Mouse (Mus musculus) heart, embryonic 11.5 days (tissue): ENCODE data around the gene Gm2012. TPM values are rescaled to one million over a fixed set of nuclear protein-coding genes. Genes with fewer than 3 reads are reported as not detected.
"Not testable (repeated sequence)": the region's sequence is repeated elsewhere in the genome, so short reads cannot be mapped to it uniquely, and the experiment has no call there.

ENCODE experiments used
- ATAC-seq: fragments of 200-750 bp; cut with Nextera tagmentation; replicated peaks from 2 replicates; pipeline ENCODE4 v1.8.0; 2017; ENCODE audit warnings: moderate library complexity; ENCODE audit not compliant: insufficient number of reproducible peaks, low FRiP score, low TSS enrichment
- H3K27ac ChIP-seq: fragments of 300-500 bp; sonication (generic); 2 replicates; pipeline ENCODE4 v1.5.1; 2014; ENCODE audit warnings: mild to moderate bottlenecking, low read depth, low read length
- H3K27me3 ChIP-seq: fragments of 300-500 bp; sonication (generic); 2 replicates; pipeline ENCODE4 v1.6.1; 2014; ENCODE audit warnings: mild to moderate bottlenecking, low read length, mixed read lengths; ENCODE audit not compliant: control insufficient read depth, insufficient read depth
- H3K36me3 ChIP-seq: fragments of 300-500 bp; sonication (generic); 2 replicates; pipeline ENCODE4 v1.6.1; 2014; ENCODE audit warnings: mild to moderate bottlenecking, low read length, moderate library complexity, mixed read lengths; ENCODE audit not compliant: control insufficient read depth, insufficient read depth
- H3K4me1 ChIP-seq: fragments of 300-500 bp; sonication (generic); 2 replicates; pipeline ENCODE4 v1.6.1; 2014; ENCODE audit warnings: low read length; ENCODE audit not compliant: control insufficient read depth, insufficient read depth
- H3K4me2 ChIP-seq: fragments of 300-500 bp; sonication (generic); 2 replicates; pipeline ENCODE4 v1.6.1; 2014; ENCODE audit warnings: mild to moderate bottlenecking, moderate library complexity
- H3K4me3 ChIP-seq: fragments of 300-500 bp; sonication (generic); 2 replicates; pipeline ENCODE4 v1.5.1; 2014; ENCODE audit warnings: low read depth, low read length
- H3K9ac ChIP-seq: fragments of 300-500 bp; sonication (generic); 2 replicates; pipeline ENCODE4 v1.6.1; 2014; ENCODE audit warnings: mild to moderate bottlenecking, low read depth, low read length, moderate library complexity
- H3K9me3 ChIP-seq: fragments of 300-500 bp; sonication (generic); replicated peaks from 2 replicates; pipeline ENCODE4 v1.6.1; 2016; ENCODE audit warnings: low read length; ENCODE audit not compliant: control insufficient read depth
- WGBS: fragments of 180-500 bp; shearing (Covaris S2); extraction: QIAGEN DNeasy Blood & Tissue Kit; methylation state at CpG from one replicate; pipeline ENCODE4 v1.1.7; 2014; ENCODE audit not compliant: insufficient replicate concordance; 5-methylcytosine and 5-hydroxymethylcytosine counted together
- microRNA-seq: library from miRNA; unstranded; fragments of <30 nt; microRNA quantifications from one replicate; pipeline ENCODE4, GENCODE M21; 2016; ENCODE audit warnings: borderline number of aligned reads
- polyA plus RNA-seq: library from polyadenylated mRNA; unstranded; fragments of >200 nt; fragmentation: Nextera tagmentation; extraction: Ambion mirVana; gene quantifications from 2 replicates; pipeline ENCODE4 v1.2.1, GENCODE M21; 2014

Gm2012 gene
- polyA plus RNA-seq: not detected in 2 replicates

GRCm38 (mm10) chrX:26231255-26231654 is at the start of gene Gm2012:
Gene Gm2012, minus strand, starts transcription at chrX:26231355.
- H3K4me2 ChIP-seq, ATAC-seq, H3K27ac ChIP-seq, H3K36me3 ChIP-seq, H3K4me1 ChIP-seq, H3K9me3 ChIP-seq, H3K4me3 ChIP-seq, H3K27me3 ChIP-seq, H3K9ac ChIP-seq: not testable (repeated sequence)
- 89% methylated on average over 1 of the region's 5 CpGs for WGBS

GRCm38 (mm10) chrX:26159146-26159545 is 72.0 kb downstream of the Gm2012 start:
- not testable (repeated sequence) for H3K4me2 ChIP-seq, ATAC-seq, H3K9ac ChIP-seq, H3K4me1 ChIP-seq, H3K4me3 ChIP-seq, H3K36me3 ChIP-seq, H3K27me3 ChIP-seq, H3K9me3 ChIP-seq, H3K27ac ChIP-seq
- WGBS: 77% methylated on average over 12 of the region's 12 CpGs

Small RNA genes lying within 50 kb of the gene (microRNA-seq; reads per million reads assigned to microRNA genes)
- not detected for gene Gm26302

Other genes starting within 250 kb of the Gm2012 start
- gene Gm5168, start 180.3 kb downstream of the Gm2012 start, polyA plus RNA-seq: not detected in 2 replicates
- not detected in 2 replicates for gene Gm2030, start 78.7 kb upstream of the Gm2012 start, polyA plus RNA-seq